Mouse (Mus musculus) heart, postnatal 0 days (tissue): Measurements from ENCODE around the gene Paip2b. TPM values are rescaled to one million over a fixed set of nuclear protein-coding genes. Genes with fewer than 3 reads are reported as not detected.

Experiments used
- ATAC-seq: fragments of 200-750 bp; cut with Nextera tagmentation; 2 replicates; pipeline ENCODE4 v1.8.0; 2017; ENCODE audit warnings: low read depth, moderate number of reproducible peaks, moderate library complexity; ENCODE audit not compliant: insufficient read depth
- DNase-seq: peaks from one replicate; pipeline ENCODE4 v3.0.0-alpha.2; 2016; ENCODE audit warnings: low spot score
- H3K27ac ChIP-seq: fragments of 300-500 bp; sonication (generic); 2 replicates; pipeline ENCODE4 v1.5.1; 2014; ENCODE audit warnings: low read depth, mild to moderate bottlenecking
- H3K27me3 ChIP-seq: fragments of 300-500 bp; sonication (generic); 2 replicates; pipeline ENCODE4 v1.6.1; 2014; ENCODE audit warnings: low read length, mixed read lengths; ENCODE audit not compliant: control insufficient read depth, insufficient read depth
- H3K36me3 ChIP-seq: fragments of 300-500 bp; sonication (generic); replicated peaks from 2 replicates; pipeline ENCODE4 v1.6.1; 2014; ENCODE audit warnings: low read length, mixed read lengths; ENCODE audit not compliant: control insufficient read depth, insufficient read depth
- H3K4me1 ChIP-seq: fragments of 300-500 bp; sonication (generic); 2 replicates; pipeline ENCODE4 v1.6.1; 2014; ENCODE audit warnings: antibody characterized with exemption; ENCODE audit not compliant: control insufficient read depth, insufficient read depth
- H3K4me2 ChIP-seq: fragments of 300-500 bp; sonication (generic); 2 replicates; pipeline ENCODE4 v1.6.1; 2014; ENCODE audit warnings: low read depth, mild to moderate bottlenecking, low read length, moderate library complexity
- H3K4me3 ChIP-seq: fragments of 300-500 bp; sonication (generic); 2 replicates; pipeline ENCODE4 v1.5.1; 2014; ENCODE audit warnings: low read depth, low read length
- H3K9ac ChIP-seq: fragments of 300-500 bp; sonication (generic); replicated peaks from 2 replicates; pipeline ENCODE4 v1.6.1; 2014; ENCODE audit warnings: low read depth, low read length, mixed read lengths
- H3K9me3 ChIP-seq: fragments of 300-500 bp; sonication (generic); replicated peaks from 2 replicates; pipeline ENCODE4 v1.6.1; 2016; ENCODE audit warnings: low read length; ENCODE audit not compliant: control insufficient read depth
- CTCF ChIP-seq: IDR thresholded peaks from 2 replicates; pipeline ENCODE4 v1.5.1; 2016; ENCODE audit warnings: antibody characterized with exemption, control low read depth, low read depth
- EP300 ChIP-seq: IDR thresholded peaks from 2 replicates; pipeline ENCODE4 v1.6.1; 2016; ENCODE audit warnings: antibody characterized with exemption, low read depth
- WGBS: fragments of 180-500 bp; shearing (Covaris S2); extraction: QIAGEN DNeasy Blood & Tissue Kit; methylation state at CpG from one replicate; pipeline ENCODE4 v1.1.7; 2014; 5-methylcytosine and 5-hydroxymethylcytosine counted together
- polyA plus RNA-seq: library from polyadenylated mRNA; unstranded; fragments of >200 nt; fragmentation: Nextera tagmentation; extraction: Ambion mirVana; gene quantifications from 2 replicates; pipeline ENCODE4 v1.2.1, GENCODE M21; 2015
- total RNA-seq: library from RNA; depleted of rRNA; stranded (reverse); fragments of >200 nt; gene quantifications from 2 replicates; pipeline ENCODE4 v1.2.3, GENCODE M21; 2014; ENCODE audit warnings: low replicate concordance; rRNA removed

Gene Paip2b
- total and polyA plus RNA-seq, 2 experiments from 2014 or later: 11.6 to 26.8 TPM

DNA sequence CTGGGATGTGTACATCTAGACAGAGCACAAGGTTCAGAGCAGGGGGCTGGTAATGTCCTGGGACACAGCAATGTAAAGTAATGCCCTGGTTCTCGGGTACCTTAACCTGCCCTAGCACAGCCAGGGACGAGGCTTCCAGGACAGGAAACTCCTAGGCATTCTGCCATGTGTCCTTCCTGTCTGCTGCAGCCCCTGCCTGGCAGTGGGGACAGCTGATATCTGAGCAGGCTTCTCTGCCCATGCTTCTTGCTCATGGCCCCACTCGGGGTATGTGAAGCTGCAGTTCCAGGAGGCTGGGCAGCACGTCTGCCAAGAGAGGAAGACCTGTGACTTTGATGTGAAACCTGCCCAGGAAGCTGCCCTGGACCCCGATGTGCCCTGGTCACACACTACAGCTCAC lies 63.1 kb downstream of the Paip2b start:
- ATAC-seq (peak; percentile 21; the same call in 1 of the 2 replicates), DNase-seq (no peak)
- 25% methylated on average over 5 of the region's 5 CpGs for WGBS
- H3K4me3 ChIP-seq: no peak overlapping the region
- H3K27me3 ChIP-seq: no peaks in the 10 kb centered on the region
- H3K9ac ChIP-seq: no peak overlapping the region
- no peak overlapping the region for H3K4me2 ChIP-seq
- no peaks in the 10 kb centered on the region for H3K9me3 ChIP-seq
- H3K36me3 ChIP-seq: peaks cover 44% of the 10 kb centered on the region
- TF ChIP-seq EP300 (no peak), CTCF (no peak)
- no peak overlapping the region; the same call in 1 of the 2 replicates for H3K27ac ChIP-seq
- peaks cover 21% of the 10 kb centered on the region for H3K4me1 ChIP-seq

GRCm38 (mm10) chr6:83766982-83767381 lies 64.6 kb downstream of the Paip2b start:
- no peak overlapping the region for H3K4me2 ChIP-seq
- ATAC-seq (peak; percentile 54; the same call in 1 of the 2 replicates), DNase-seq (peak; percentile 25)
- peaks cover 29% of the 10 kb centered on the region for H3K36me3 ChIP-seq
- H3K9me3 ChIP-seq: no peaks in the 10 kb centered on the region
- H3K4me3 ChIP-seq: no peak overlapping the region
- TF ChIP-seq EP300 (no peak), CTCF (no peak)
- H3K27ac ChIP-seq: peak overlapping the region; percentile 71
- H3K27me3 ChIP-seq: 0 out of 2 replicates have a peak, but pooled peaks cover 5% of the 10 kb centered on the region
- H3K4me1 ChIP-seq: peaks cover 27% of the 10 kb centered on the region
- H3K9ac ChIP-seq: no peak overlapping the region
- 31% methylated on average over 3 of the region's 3 CpGs for WGBS

- Histone ChIP-seq H3K9ac (no peak overlapping the region), H3K27me3 (peaks cover 36% of the 10 kb centered on the region), H3K4me2 (peak overlapping the region; percentile 61), H3K27ac (no peak overlapping the region), H3K9me3 (no peaks in the 10 kb centered on the region), H3K4me3 (peak overlapping the region; percentile 30), H3K4me1 (peaks cover 15% of the 10 kb centered on the region), H3K36me3 (no peaks in the 10 kb centered on the region)
- WGBS: 3% methylated on average over 35 of the region's 35 CpGs
- TF ChIP-seq CTCF (no peak), EP300 (no peak)
- ATAC-seq (peak; percentile 46; the same call in 1 of the 2 replicates), DNase-seq (peak; percentile 31)
These were observed 68.6 kb downstream of the Paip2b start for GRCm38 (mm10) chr6:83762880-83763431.

GRCm38 (mm10) chr6:83762344-83762743 lies 69.2 kb downstream of the Paip2b start, which contains the start of gene Ankrd53:
Gene Ankrd53, plus strand, starts transcription at chr6:83762644.
- 34% methylated on average over 6 of the region's 6 CpGs for WGBS
- peak within 1 kb of the TSS; percentile 30 for H3K4me3 ChIP-seq
- ATAC-seq (no peak), DNase-seq (no peak)
- no peaks in the 10 kb centered on the region for H3K9me3 ChIP-seq
- peak within 1 kb of the TSS; percentile 61 for H3K4me2 ChIP-seq
- no peaks in the 10 kb centered on the region for H3K36me3 ChIP-seq
- peaks cover 10% of the 10 kb centered on the region for H3K4me1 ChIP-seq
- H3K27ac ChIP-seq: no peak within 1 kb of the TSS
- TF ChIP-seq CTCF: no peak
- no peak for TF ChIP-seq EP300
- H3K27me3 ChIP-seq: peaks cover 42% of the 10 kb centered on the region
- H3K9ac ChIP-seq: no peak within 1 kb of the TSS

DNA sequence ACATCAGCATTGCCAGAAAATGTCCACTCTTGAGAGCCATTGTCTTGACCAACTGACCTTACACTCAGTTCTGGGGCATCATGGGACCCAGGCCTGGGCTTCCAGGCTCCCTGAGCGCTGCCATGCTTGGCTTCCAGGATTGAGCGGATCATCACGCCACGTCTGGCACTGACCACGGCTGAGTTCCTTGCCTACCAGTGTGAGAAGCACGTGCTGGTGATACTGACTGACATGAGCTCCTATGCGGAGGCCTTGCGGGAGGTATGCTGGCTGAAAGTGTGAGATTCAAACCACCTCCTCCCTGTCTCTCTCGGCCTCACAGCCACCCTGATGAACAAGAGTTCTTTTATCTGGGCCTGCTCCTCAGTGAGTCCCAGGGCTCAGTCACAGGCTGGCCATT lies 75.5 kb downstream of the Paip2b start:
- no peaks in the 10 kb centered on the region for H3K4me1 ChIP-seq
- no peak for DNase-seq
- 66% methylated on average over 9 of the region's 9 CpGs for WGBS

More for the DNA sequence above, 75.5 kb downstream of the Paip2b start:
- no peak for ATAC-seq
- Histone ChIP-seq H3K9ac (no peak overlapping the region), H3K4me3 (no peak overlapping the region), H3K9me3 (no peaks in the 10 kb centered on the region), H3K27me3 (peaks cover 57% of the 10 kb centered on the region), H3K4me2 (no peak overlapping the region), H3K27ac (no peak overlapping the region), H3K36me3 (no peaks in the 10 kb centered on the region)
- no peak for TF ChIP-seq CTCF
- TF ChIP-seq EP300: no peak

Other genes starting within 250 kb of the Paip2b start
- gene Clec4f, start 175.6 kb downstream of the Paip2b start, total RNA-seq: 1.7 TPM in 1 of 2 replicates, not detected in the other
- gene Clec4f, start 175.6 kb downstream of the Paip2b start, polyA plus RNA-seq: 0.59 and 0.66 TPM in 2 replicates
- gene Cd207, start 153.9 kb downstream of the Paip2b start, total RNA-seq: 0.11 and 0.19 TPM in 2 replicates
- gene Cd207, start 153.9 kb downstream of the Paip2b start, polyA plus RNA-seq: 0.75 and 1.2 TPM in 2 replicates
- not detected in 2 replicates for gene Vax2, start 120.5 kb downstream of the Paip2b start, total RNA-seq
- gene Vax2, start 120.5 kb downstream of the Paip2b start, polyA plus RNA-seq: not detected in 2 replicates
- gene Atp6v1b1, start 88.8 kb downstream of the Paip2b start, total RNA-seq: 0.15 and 4.1 TPM in 2 replicates
- 0.10 TPM in 1 of 2 replicates, not detected in the other for gene Atp6v1b1, start 88.8 kb downstream of the Paip2b start, polyA plus RNA-seq
- gene Ankrd53, start 69.1 kb downstream of the Paip2b start, total RNA-seq: not detected in 2 replicates
- 0.16 TPM in 2 replicates for gene Ankrd53, start 69.1 kb downstream of the Paip2b start, polyA plus RNA-seq
- gene Tex261, start 55.9 kb downstream of the Paip2b start, total RNA-seq: 78.9 and 85.9 TPM in 2 replicates
- 102 and 109 TPM in 2 replicates for gene Tex261, start 55.9 kb downstream of the Paip2b start, polyA plus RNA-seq
- gene Nagk, start 36.8 kb downstream of the Paip2b start, total RNA-seq: 44.3 and 50.9 TPM in 2 replicates
- 65.3 and 70.9 TPM in 2 replicates for gene Nagk, start 36.8 kb downstream of the Paip2b start, polyA plus RNA-seq
- gene Zfp638, start 35.4 kb upstream of the Paip2b start, total RNA-seq: 40.4 and 92.4 TPM in 2 replicates
- gene Zfp638, start 35.4 kb upstream of the Paip2b start, polyA plus RNA-seq: 28.5 and 31.9 TPM in 2 replicates
- 20.2 and 21.9 TPM in 2 replicates for gene Dysf, start 176.8 kb upstream of the Paip2b start, total RNA-seq
- 14.1 and 15.0 TPM in 2 replicates for gene Dysf, start 176.8 kb upstream of the Paip2b start, polyA plus RNA-seq